25 mouse cellular contexts compared by ENCODE assay signal in genomic region chr15:7835404-7835803, GRCm38 (mm10). TPM values are rescaled to one million over a fixed set of nuclear protein-coding genes. Genes with fewer than 3 reads are reported as not detected.
"Had no signal": no experiment of that assay in that cellular context is flagged by ENCODE, and none has a peak within 500 bp of the region (broad histone marks: within the 10 kb centered on the region; RNA-seq: fewer than 3 reads in every experiment).

No protein-coding gene starts in this region.

- H3K9me3 ChIP-seq: heart, embryonic 10.5 days; hindbrain, embryonic 10.5 days; hindbrain, embryonic 12.5 days; intestine, embryonic 15.5 days; limb, embryonic 10.5 days; limb, embryonic 12.5 days; liver, embryonic 12.5 days had no signal

- H3K27ac ChIP-seq: heart, embryonic 10.5 days; hindbrain, embryonic 10.5 days; hindbrain, embryonic 12.5 days; hindbrain, embryonic 14.5 days; intestine, embryonic 15.5 days; layer of hippocampus, adult 2 months; left cerebral cortex, adult 2 months; limb, embryonic 10.5 days; limb, embryonic 12.5 days; liver, embryonic 12.5 days; liver, embryonic 14.5 days had no signal

- ATAC-seq: hindbrain, embryonic 16.5 days; inflammation-experienced regulatory T-cells, adult 6 months; intestine, embryonic 15.5 days; intestine, postnatal 0 days; liver, embryonic 12.5 days had no signal

- H3K27me3 ChIP-seq: heart, embryonic 12.5 days; hindbrain, embryonic 12.5 days; intestine, embryonic 15.5 days; limb, embryonic 12.5 days; liver, embryonic 12.5 days had no signal

- H3K9ac ChIP-seq: heart, embryonic 12.5 days; hindbrain, embryonic 12.5 days; hindbrain, embryonic 14.5 days; intestine, embryonic 15.5 days; limb, embryonic 12.5 days; liver, embryonic 12.5 days; liver, embryonic 14.5 days had no signal

- H3K4me1 ChIP-seq: heart, embryonic 10.5 days; heart, embryonic 12.5 days; hindbrain, embryonic 10.5 days; hindbrain, embryonic 12.5 days; intestine, embryonic 15.5 days; limb, embryonic 10.5 days; limb, embryonic 12.5 days; liver, embryonic 12.5 days had no signal

- H3K36me3 ChIP-seq: heart, embryonic 10.5 days; heart, embryonic 12.5 days; hindbrain, embryonic 10.5 days; hindbrain, embryonic 12.5 days; intestine, embryonic 15.5 days; limb, embryonic 10.5 days; limb, embryonic 12.5 days; liver, embryonic 12.5 days had no signal

- H3K4me2 ChIP-seq: heart, embryonic 12.5 days; hindbrain, embryonic 12.5 days; hindbrain, embryonic 14.5 days; intestine, embryonic 15.5 days; limb, embryonic 12.5 days; liver, embryonic 12.5 days had no signal

- DNase-seq: gastrocnemius, postnatal 14 days; gastrocnemius, postnatal 36 days; heart, adult 18-20 months; heart, postnatal 10 days; heart, postnatal 4 days; kidney, adult 18-20 months; kidney, adult 8-10 months; kidney, postnatal 14 days; kidney, postnatal 4 days; liver had no signal

- H3K4me3 ChIP-seq: heart, embryonic 10.5 days; heart, embryonic 12.5 days; hindbrain, embryonic 10.5 days; hindbrain, embryonic 12.5 days; intestine, embryonic 15.5 days; layer of hippocampus, adult 2 months; left cerebral cortex, adult 2 months; limb, embryonic 10.5 days; limb, embryonic 12.5 days; liver, embryonic 12.5 days had no signal

RNA-seq across cellular contexts. Expression of gene Gdnf, which starts 24.8 kb away (rescaled TPM):
- polyA plus RNA-seq: inflammation-experienced regulatory T-cells, adult 6 months had no signal
